Mouse (Mus musculus): ENCODE measurements around the gene Rab40c. TPM values are rescaled to one million over a fixed set of nuclear protein-coding genes. Genes with fewer than 3 reads are reported as not detected.

Gene Rab40c
- total and polyA plus RNA-seq, 2 experiments, result 6.1 to 24.1 TPM

GRCm38 (mm10) chr17:25835816-25836215 is 83.7 kb downstream of the Rab40c start:
- Histone ChIP-seq H3K4me3 (ENCODE audit: insufficient read depth, low read depth, low read length) (peak overlapping the region; percentile 7; the same call in 1 of the 2 replicates), H3K27ac (replicated peaks; ENCODE audit: insufficient read depth, low read depth, low read length) (peak overlapping the region; percentile 33), H3K79me2 (ENCODE audit: control insufficient read depth, insufficient read depth, low read length) (peaks cover 22% of the 10 kb centered on the region), H3K9ac (ENCODE audit: low read depth, low read length) (peak overlapping the region; percentile 61), H3K27me3 (ENCODE audit: control insufficient read depth, insufficient read depth, low read length) (no peaks in the 10 kb centered on the region), H3K36me3 (ENCODE audit: control insufficient read depth, insufficient read depth, low read length) (no peaks in the 10 kb centered on the region), H3K4me1 (ENCODE audit: control insufficient read depth, insufficient read depth, low read length) (peaks cover 61% of the 10 kb centered on the region)
- WGBS, result 78% methylated on average over 16 of the region's 16 CpGs
- TF ChIP-seq CTCF (IDR thresholded peaks at IDR 0.05; ENCODE audit: low read depth, low read length) (no peak), POLR2A (IDR thresholded peaks at IDR 0.05; ENCODE audit: extremely low read depth, insufficient read depth, low read length) (no peak)
- DNase-seq (ENCODE audit: extremely low read depth, low read depth, low spot score), result no peak

- H3K9ac ChIP-seq (ENCODE audit: low read depth, low read length), result peak overlapping the region; percentile 64; the same call in 1 of the 2 replicates
- no peak for DNase-seq (ENCODE audit: extremely low read depth, low read depth, low spot score)
- WGBS, result 78% methylated on average over 7 of the region's 7 CpGs
- TF ChIP-seq CTCF (IDR thresholded peaks at IDR 0.05; ENCODE audit: low read depth, low read length) (no peak), POLR2A (IDR thresholded peaks at IDR 0.05; ENCODE audit: extremely low read depth, insufficient read depth, low read length) (0 out of 2 replicates have a peak, but pooled peaks have one; percentile 12)
- no peak overlapping the region for H3K27ac ChIP-seq (replicated peaks; ENCODE audit: insufficient read depth, low read depth, low read length)
- peaks cover 65% of the 10 kb centered on the region for H3K4me1 ChIP-seq (ENCODE audit: control insufficient read depth, insufficient read depth, low read length)
- H3K4me3 ChIP-seq (ENCODE audit: insufficient read depth, low read depth, low read length), result peak overlapping the region; percentile 5; the same call in 1 of the 2 replicates
- peaks cover 26% of the 10 kb centered on the region for H3K79me2 ChIP-seq (ENCODE audit: control insufficient read depth, insufficient read depth, low read length)
- H3K36me3 ChIP-seq (ENCODE audit: control insufficient read depth, insufficient read depth, low read length), result 0 out of 2 replicates have a peak, but pooled peaks cover 2% of the 10 kb centered on the region
- no peaks in the 10 kb centered on the region for H3K27me3 ChIP-seq (ENCODE audit: control insufficient read depth, insufficient read depth, low read length)
Measured at GRCm38 (mm10) chr17:25835301-25835700, 84.2 kb downstream of the Rab40c start.

DNA sequence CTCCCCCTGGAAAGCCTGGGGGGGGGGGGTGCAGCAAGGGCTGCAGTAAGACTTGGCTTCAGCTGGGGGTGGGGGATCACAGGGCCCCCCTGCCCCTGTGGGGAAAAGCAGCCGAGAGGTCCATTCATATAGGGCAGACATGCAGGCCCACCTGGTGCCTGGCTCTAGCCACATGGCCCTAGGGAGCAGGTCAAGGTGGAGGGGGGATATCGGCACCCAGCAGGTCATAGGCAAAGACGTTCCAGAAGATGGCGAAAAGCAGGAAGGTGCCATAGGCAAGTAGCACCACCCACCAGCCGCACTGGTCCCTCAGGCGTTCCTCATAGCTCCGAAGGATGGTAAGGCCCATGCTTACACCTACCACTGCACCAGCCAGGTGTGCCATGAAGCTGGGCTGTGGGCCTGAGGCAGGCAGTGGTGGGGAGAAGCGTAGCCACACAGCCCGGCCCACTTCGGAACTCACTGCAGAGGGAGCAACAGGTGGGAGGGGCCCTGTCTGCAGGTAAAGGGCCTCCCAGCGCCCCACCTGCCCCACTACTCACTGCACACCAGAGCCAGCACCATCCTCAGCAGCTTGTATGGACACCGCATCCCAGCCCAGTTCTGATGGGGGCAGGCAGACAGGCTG is 84.8 kb downstream of the Rab40c start:
- H3K27ac ChIP-seq (replicated peaks; ENCODE audit: insufficient read depth, low read depth, low read length), result peak overlapping the region; percentile 97
- H3K36me3 ChIP-seq (ENCODE audit: control insufficient read depth, insufficient read depth, low read length), result 0 out of 2 replicates have a peak, but pooled peaks cover 4% of the 10 kb centered on the region
- DNase-seq (ENCODE audit: extremely low read depth, low read depth, low spot score), result no peak
- peaks cover 62% of the 10 kb centered on the region for H3K4me1 ChIP-seq (ENCODE audit: control insufficient read depth, insufficient read depth, low read length)
- H3K79me2 ChIP-seq (ENCODE audit: control insufficient read depth, insufficient read depth, low read length), result peaks cover 26% of the 10 kb centered on the region
- H3K9ac ChIP-seq (ENCODE audit: low read depth, low read length), result peak overlapping the region; percentile 64
- no peaks in the 10 kb centered on the region for H3K27me3 ChIP-seq (ENCODE audit: control insufficient read depth, insufficient read depth, low read length)
- 52% methylated on average over 12 of the region's 12 CpGs for WGBS
- H3K4me3 ChIP-seq (ENCODE audit: insufficient read depth, low read depth, low read length), result peak overlapping the region; percentile 75
- no peak for TF ChIP-seq CTCF (IDR thresholded peaks at IDR 0.05; ENCODE audit: low read depth, low read length)
- TF ChIP-seq POLR2A (IDR thresholded peaks at IDR 0.05; ENCODE audit: extremely low read depth, insufficient read depth, low read length), result no peak

- peak; percentile 98 for DNase-seq (ENCODE audit: extremely low read depth, low read depth, low spot score)
Measured at GRCm38 (mm10) chr17:25833961-25834594, 85.4 kb downstream of the Rab40c start.

GRCm38 (mm10) chr17:25833291-25833663 is 86.2 kb downstream of the Rab40c start, which contains the start of gene Stub1:
TSS of gene Stub1 (minus strand) at chr17:25833404.
- under 1% methylated on average over 24 of the region's 24 CpGs for WGBS
- H3K9ac ChIP-seq (ENCODE audit: low read depth, low read length), result peak within 1 kb of the TSS; percentile 94
- peak; percentile 94 for DNase-seq (ENCODE audit: extremely low read depth, low read depth, low spot score)
- no peak for TF ChIP-seq POLR2A (IDR thresholded peaks at IDR 0.05; ENCODE audit: extremely low read depth, insufficient read depth, low read length)
- TF ChIP-seq CTCF (IDR thresholded peaks at IDR 0.05; ENCODE audit: low read depth, low read length), result no peak
- no peaks in the 10 kb centered on the region for H3K27me3 ChIP-seq (ENCODE audit: control insufficient read depth, insufficient read depth, low read length)
- peaks cover 56% of the 10 kb centered on the region for H3K4me1 ChIP-seq (ENCODE audit: control insufficient read depth, insufficient read depth, low read length)
- peaks cover 26% of the 10 kb centered on the region for H3K79me2 ChIP-seq (ENCODE audit: control insufficient read depth, insufficient read depth, low read length)
- 0 out of 2 replicates have a peak, but pooled peaks cover 4% of the 10 kb centered on the region for H3K36me3 ChIP-seq (ENCODE audit: control insufficient read depth, insufficient read depth, low read length)
- H3K27ac ChIP-seq (replicated peaks; ENCODE audit: insufficient read depth, low read depth, low read length), result peak within 1 kb of the TSS; percentile 97
- H3K4me3 ChIP-seq (ENCODE audit: insufficient read depth, low read depth, low read length), result peak within 1 kb of the TSS; percentile 80

More at GRCm38 (mm10) chr17:25833961-25834594, 85.4 kb downstream of the Rab40c start:
- no peaks in the 10 kb centered on the region for H3K27me3 ChIP-seq (ENCODE audit: control insufficient read depth, insufficient read depth, low read length)
- peak overlapping the region; percentile 65 for H3K9ac ChIP-seq (ENCODE audit: low read depth, low read length)
- TF ChIP-seq POLR2A (IDR thresholded peaks at IDR 0.05; ENCODE audit: extremely low read depth, insufficient read depth, low read length) (no peak), CTCF (IDR thresholded peaks at IDR 0.05; ENCODE audit: low read depth, low read length) (no peak)
- peak overlapping the region; percentile 97 for H3K27ac ChIP-seq (replicated peaks; ENCODE audit: insufficient read depth, low read depth, low read length)
- H3K79me2 ChIP-seq (ENCODE audit: control insufficient read depth, insufficient read depth, low read length), result peaks cover 26% of the 10 kb centered on the region
- H3K36me3 ChIP-seq (ENCODE audit: control insufficient read depth, insufficient read depth, low read length), result 0 out of 2 replicates have a peak, but pooled peaks cover 4% of the 10 kb centered on the region
- WGBS, result 5% methylated on average over 6 of the region's 6 CpGs
- H3K4me1 ChIP-seq (ENCODE audit: control insufficient read depth, insufficient read depth, low read length), result peaks cover 62% of the 10 kb centered on the region
- peak overlapping the region; percentile 75 for H3K4me3 ChIP-seq (ENCODE audit: insufficient read depth, low read depth, low read length)

All from liver, adult 2 months (tissue).